Comparison of ENCODE assay signal across 14 mouse cellular contexts in the genomic region with DNA sequence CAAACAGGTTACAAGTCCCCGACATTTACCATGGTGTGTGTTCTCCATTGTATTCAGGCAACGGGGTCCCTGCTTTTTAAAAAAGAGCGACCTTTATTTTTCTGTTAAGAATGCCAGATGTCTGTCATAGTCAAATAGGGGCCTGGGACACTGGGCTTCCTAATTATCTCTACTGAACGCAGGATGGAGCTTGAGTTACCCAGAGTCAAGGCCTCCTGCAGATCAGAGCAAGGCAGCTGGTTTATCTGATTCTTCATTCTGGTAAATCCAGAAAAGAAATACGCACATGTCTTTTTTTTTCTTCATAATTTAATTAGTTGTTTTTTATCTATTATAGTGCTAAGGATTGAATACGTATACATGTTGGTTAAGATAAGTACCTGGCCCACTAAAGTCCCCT. TPM values are rescaled to one million over a fixed set of nuclear protein-coding genes. Genes with fewer than 3 reads are reported as not detected.
DNase-seq lines count a peak whose midpoint lies in the region; ATAC-seq and TF ChIP-seq lines count a peak whose summit lies in the region.
"Had no signal": no experiment of that assay in that cellular context is flagged by ENCODE, and none has a peak within 500 bp of the region (broad histone marks: within the 10 kb centered on the region; RNA-seq: fewer than 3 reads in every experiment).

No protein-coding gene starts in this region.

- peak overlapping the region; percentile 95 for H3K27ac ChIP-seq in hindbrain, embryonic 13.5 days
- H3K27ac ChIP-seq in midbrain, embryonic 11.5 days (ENCODE audit: low read depth, low read length): peak overlapping the region; percentile 5; the same call in 1 of the 2 replicates
- H3K27ac ChIP-seq: intestine, embryonic 15.5 days; limb, embryonic 10.5 days; macrophage had no signal

- no peaks in the 10 kb centered on the region for H3K9me3 ChIP-seq in G1E (replicated peaks)
- H3K9me3 ChIP-seq in hindbrain, embryonic 13.5 days: no peaks in the 10 kb centered on the region
- H3K9me3 ChIP-seq in midbrain, embryonic 11.5 days (ENCODE audit: control insufficient read depth, low read length): no peaks in the 10 kb centered on the region
- H3K9me3 ChIP-seq: intestine, embryonic 15.5 days; limb, embryonic 10.5 days had no signal

- ATAC-seq in G1E (ENCODE audit: extremely low read depth, insufficient number of reproducible peaks, low FRiP score, poor library complexity, severe bottlenecking): peak; percentile 63
- ATAC-seq in hindbrain, embryonic 13.5 days (ENCODE audit: low FRiP score): 0 out of 2 replicates have a peak, but pooled peaks have one; percentile 26
- peak; percentile 10; the same call in 1 of the 2 replicates for ATAC-seq in midbrain, embryonic 11.5 days (ENCODE audit: low FRiP score)
- no peak for ATAC-seq in erythroblast, adult 5-6 weeks (replicated peaks; ENCODE audit: low FRiP score, poor library complexity, severe bottlenecking)

- no peaks in the 10 kb centered on the region for H3K27me3 ChIP-seq in G1E (ENCODE audit: insufficient read depth, low read length)
- peaks cover 6% of the 10 kb centered on the region for H3K27me3 ChIP-seq in hindbrain, embryonic 13.5 days
- no peaks in the 10 kb centered on the region for H3K27me3 ChIP-seq in midbrain, embryonic 11.5 days (ENCODE audit: control insufficient read depth, insufficient read depth, low read length)
- H3K27me3 ChIP-seq: intestine, embryonic 15.5 days had no signal

- no peak for TF ChIP-seq POLR2A in lung, adult 2 months (IDR thresholded peaks at IDR 0.05; ENCODE audit: borderline replicate concordance, extremely low read depth, low read depth, low read length)

- 31% methylated on average over 6 of the region's 6 CpGs for WGBS in hindbrain, embryonic 13.5 days
- WGBS in midbrain, embryonic 11.5 days: 51% methylated on average over 6 of the region's 6 CpGs
- 75% methylated on average over 6 of the region's 6 CpGs for WGBS in lung, adult 2 months

- no peak overlapping the region for H3K9ac ChIP-seq in hindbrain, embryonic 13.5 days
- H3K9ac ChIP-seq in midbrain, embryonic 11.5 days (ENCODE audit: low read length): no peak overlapping the region
- H3K9ac ChIP-seq: intestine, embryonic 15.5 days had no signal

- H3K36me3 ChIP-seq in G1E (replicated peaks): no peaks in the 10 kb centered on the region
- no peaks in the 10 kb centered on the region for H3K36me3 ChIP-seq in hindbrain, embryonic 13.5 days
- no peaks in the 10 kb centered on the region for H3K36me3 ChIP-seq in midbrain, embryonic 11.5 days (ENCODE audit: control insufficient read depth, insufficient read depth, low read length)
- H3K36me3 ChIP-seq: intestine, embryonic 15.5 days; limb, embryonic 10.5 days had no signal

- no peak for TF ChIP-seq CTCF in G1E (IDR thresholded peaks at IDR 0.05; ENCODE audit: low read depth, low read length)
- no peak for TF ChIP-seq CTCF in lung, adult 2 months (IDR thresholded peaks at IDR 0.05; ENCODE audit: insufficient read depth, low read length)

- DNase-seq in G1E (ENCODE audit: low spot score): peak; percentile 30
- DNase-seq in MEL-GATA-1-ER (ENCODE audit: extremely low read depth, low read depth): peak; percentile 14
- no peak for DNase-seq in midbrain, embryonic 11.5 days (ENCODE audit: low spot score, missing footprints)
- DNase-seq in kidney, postnatal 10 days: no peak
- DNase-seq in lung, adult 2 months: no peak
- DNase-seq: cerebellum, adult 18-20 months had no signal

- peaks cover 41% of the 10 kb centered on the region for H3K4me1 ChIP-seq in G1E (ENCODE audit: insufficient read depth, low read depth, low read length)
- H3K4me1 ChIP-seq in hindbrain, embryonic 13.5 days (replicated peaks): peaks cover 28% of the 10 kb centered on the region
- H3K4me1 ChIP-seq in midbrain, embryonic 11.5 days (ENCODE audit: control insufficient read depth, insufficient read depth, low read length): peaks cover 11% of the 10 kb centered on the region
- no peaks in the 10 kb centered on the region for H3K4me1 ChIP-seq in lung, adult 2 months (ENCODE audit: control insufficient read depth, insufficient read depth, low read length)
- H3K4me1 ChIP-seq: intestine, embryonic 15.5 days had no signal

- no peak overlapping the region for H3K4me3 ChIP-seq in G1E (ENCODE audit: low read depth, low read length)
- H3K4me3 ChIP-seq in hindbrain, embryonic 13.5 days: no peak overlapping the region
- no peak overlapping the region for H3K4me3 ChIP-seq in midbrain, embryonic 11.5 days (ENCODE audit: low read depth, low read length)
- H3K4me3 ChIP-seq in lung, adult 2 months (replicated peaks; ENCODE audit: extremely low read depth, low read depth, low read length): no peak overlapping the region
- H3K4me3 ChIP-seq: intestine, embryonic 15.5 days; limb, embryonic 10.5 days had no signal

- peak overlapping the region; percentile 26 for H3K4me2 ChIP-seq in hindbrain, embryonic 13.5 days
- no peak overlapping the region for H3K4me2 ChIP-seq in midbrain, embryonic 11.5 days
- H3K4me2 ChIP-seq: intestine, embryonic 15.5 days had no signal

RNA-seq across cellular contexts. Expression of gene Tex35, which starts 52.6 kb away (rescaled TPM):
- total RNA-seq in G1E (2014; fragmentation: Nextera tagmentation) (not detected in 2 replicates), G1E (2017) (not detected in 2 replicates)
- polyA plus RNA-seq in G1E (2012): not detected in 2 replicates
- polyA plus RNA-seq in hindbrain, embryonic 13.5 days (2015; fragmentation: Nextera tagmentation; extraction: Ambion mirVana): not detected in 2 replicates
- not detected in 2 replicates for polyA plus RNA-seq in midbrain, embryonic 11.5 days (2014; fragmentation: Nextera tagmentation; extraction: Ambion mirVana)
- not detected in 2 replicates for total RNA-seq in erythroblast, adult 5-6 weeks (2015; ENCODE audit: low replicate concordance)
- total RNA-seq in erythroblast, adult 5-6 weeks (2017; ENCODE audit: low replicate concordance): not detected in 2 replicates
- polyA plus RNA-seq in lung, adult 2 months (2012; rRNA removed): 0.15 TPM in 1 of 2 replicates, not detected in the other
- total RNA-seq: adrenal gland, adult 18-20 months had no signal
- polyA plus RNA-seq: embryonic facial prominence, embryonic 14.5 days; intestine, embryonic 15.5 days; large intestine, adult 2 months; limb, embryonic 10.5 days; macrophage had no signal

Comparison
In these comparisons a context has a peak if more than half of its experiments do, and no peak if none do; other contexts are left out.
1. DNase-seq: peak in G1E (single experiment) and MEL-GATA-1-ER (single experiment); none in midbrain, embryonic 11.5 days (single experiment), kidney, postnatal 10 days (single experiment) and lung, adult 2 months (single experiment).